Mouse (Mus musculus): ENCODE measurements around the gene Srpk2. TPM values are rescaled to one million over a fixed set of nuclear protein-coding genes. Genes with fewer than 3 reads are reported as not detected.
"Not testable (repeated sequence)": the region's sequence is repeated elsewhere in the genome, so short reads cannot be mapped to it uniquely, and the experiment has no call there.

Gene Srpk2
- polyA plus RNA-seq, 1 experiment, result 166 TPM

DNA sequence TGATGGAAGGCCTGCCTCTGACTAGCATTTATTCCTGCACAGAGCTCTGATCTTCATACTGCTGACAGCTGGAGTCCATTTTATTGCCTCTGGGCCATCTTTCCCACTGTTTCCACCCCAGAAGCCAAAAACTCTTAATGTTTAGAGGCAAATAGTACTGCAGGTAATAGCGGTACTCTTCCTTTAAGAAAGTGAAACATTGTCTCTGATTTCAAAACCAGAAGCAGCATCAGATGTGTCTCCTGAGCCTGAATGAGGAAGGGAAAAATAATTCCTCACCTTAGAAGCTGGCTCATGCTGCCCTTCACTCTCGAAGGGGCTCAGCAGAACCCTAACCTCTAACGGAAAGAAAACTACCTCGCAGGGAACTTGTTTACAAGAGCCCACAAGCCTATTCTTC, 26.8 kb upstream of the Srpk2 start:
- Histone ChIP-seq H3K27ac (ENCODE audit: insufficient read depth, low read depth, low read length) (no peak overlapping the region), H3K4me1 (ENCODE audit: control insufficient read depth, insufficient read depth, low read length) (peaks cover 4% of the 10 kb centered on the region; the same call in 1 of the 2 replicates), H3K4me3 (ENCODE audit: insufficient read depth, low read depth, low read length) (no peak overlapping the region)
- TF ChIP-seq CTCF (IDR thresholded peaks at IDR 0.05; ENCODE audit: insufficient read depth, low read depth, low read length) (no peak), POLR2A (IDR thresholded peaks at IDR 0.05; ENCODE audit: insufficient read depth, low read depth, low read length) (no peak)
- WGBS, result 99% methylated on average over 4 of the region's 4 CpGs

DNA sequence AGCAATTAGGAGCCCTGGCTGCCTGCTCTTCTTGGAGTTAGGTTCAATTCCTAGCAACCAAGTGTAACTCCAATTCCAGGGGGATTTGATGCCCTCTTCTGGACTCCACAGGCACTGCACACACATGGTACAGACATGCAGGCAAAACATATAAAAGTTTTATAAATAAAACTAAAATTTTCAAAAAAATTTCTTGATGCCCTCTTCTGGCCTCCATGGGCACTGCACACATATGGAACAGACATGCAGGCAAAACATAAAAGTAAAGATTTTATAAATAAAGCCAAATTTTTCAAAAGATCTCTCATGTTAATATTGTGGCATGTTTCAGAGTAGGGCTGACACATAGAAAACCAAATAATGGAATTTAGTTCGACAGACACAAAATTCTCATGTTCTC, 25.2 kb upstream of the Srpk2 start:
- H3K4me3 ChIP-seq (ENCODE audit: insufficient read depth, low read depth, low read length), result no peak overlapping the region
- WGBS, result 94% methylated on average over 1 of the region's 1 CpGs
- TF ChIP-seq CTCF (IDR thresholded peaks at IDR 0.05; ENCODE audit: insufficient read depth, low read depth, low read length) (no peak), POLR2A (IDR thresholded peaks at IDR 0.05; ENCODE audit: insufficient read depth, low read depth, low read length) (no peak)
- no peak overlapping the region for H3K27ac ChIP-seq (ENCODE audit: insufficient read depth, low read depth, low read length)
- peaks cover 4% of the 10 kb centered on the region; the same call in 1 of the 2 replicates for H3K4me1 ChIP-seq (ENCODE audit: control insufficient read depth, insufficient read depth, low read length)

DNA sequence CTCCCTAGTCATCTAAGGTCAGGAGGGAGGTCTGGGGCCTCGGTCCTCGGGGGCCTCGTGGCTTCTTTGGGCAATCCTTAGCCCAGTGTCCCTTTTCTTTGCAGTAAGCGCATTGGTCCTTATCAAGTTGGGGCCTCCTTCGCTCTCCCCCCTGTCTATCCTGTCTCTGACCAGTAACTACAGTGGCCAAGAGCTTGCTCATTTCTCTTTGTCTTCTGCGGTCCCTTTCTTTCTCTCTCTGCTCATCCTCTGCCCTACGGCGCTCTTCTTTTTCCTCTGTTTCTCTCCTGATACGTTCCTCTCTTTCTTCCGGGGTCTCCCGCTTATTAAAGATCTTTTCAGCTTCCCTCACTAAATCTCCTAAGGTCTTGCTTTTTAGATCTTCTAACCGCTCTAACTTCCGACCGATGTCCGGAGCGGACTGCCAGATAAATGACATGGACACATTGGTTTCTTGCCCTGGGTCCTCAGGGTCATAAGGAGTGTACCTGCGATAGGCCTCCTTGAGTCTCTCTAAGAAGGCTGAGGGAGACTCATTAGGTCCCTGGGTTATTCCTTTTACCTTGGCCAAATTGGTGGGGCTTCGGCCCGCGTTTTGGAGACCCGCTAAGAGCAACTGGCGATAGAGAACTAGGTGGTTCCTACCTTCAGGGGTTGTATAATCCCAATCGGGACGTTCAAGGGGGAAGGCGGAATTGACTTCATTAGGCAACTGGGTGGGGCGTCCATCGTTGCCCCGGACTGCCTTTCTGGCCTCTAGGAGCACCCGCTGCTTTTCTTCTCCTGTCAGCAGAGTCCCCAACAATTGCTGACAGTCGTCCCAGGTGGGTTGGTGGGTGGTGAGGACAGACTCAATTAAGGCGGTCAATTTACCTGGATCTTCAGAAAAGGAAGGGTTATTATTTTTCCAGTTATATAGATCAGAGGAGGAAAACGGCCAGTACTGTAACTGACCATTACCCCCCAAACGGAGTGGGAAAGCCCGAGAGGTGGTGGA, 22.5 kb upstream of the Srpk2 start:
- not testable (repeated sequence) for H3K27ac ChIP-seq (ENCODE audit: insufficient read depth, low read depth, low read length); H3K4me1 ChIP-seq (ENCODE audit: control insufficient read depth, insufficient read depth, low read length); H3K4me3 ChIP-seq (ENCODE audit: insufficient read depth, low read depth, low read length)
- WGBS, result 98% methylated on average over 33 of the region's 34 CpGs

DNA sequence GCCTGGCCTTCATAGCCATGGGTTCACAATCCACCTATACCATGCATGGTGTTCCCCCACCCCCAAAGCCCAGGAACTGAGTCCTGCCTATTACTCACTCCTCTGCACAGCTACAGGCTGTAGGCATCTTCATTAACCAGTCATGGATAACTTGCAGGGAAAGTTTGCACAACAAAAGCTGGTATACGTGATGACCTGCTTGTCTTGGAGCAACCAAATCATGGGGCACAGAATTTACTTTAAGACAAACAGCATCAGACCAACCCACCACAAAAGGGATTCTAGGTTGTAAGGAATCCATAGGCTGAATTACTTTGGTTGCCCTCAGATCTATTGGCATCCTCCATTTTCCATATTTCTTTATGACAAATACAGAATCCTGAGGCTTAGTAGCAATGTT, 13.0 kb upstream of the Srpk2 start:
- 98% methylated on average over 1 of the region's 1 CpGs for WGBS
- Histone ChIP-seq H3K27ac (ENCODE audit: insufficient read depth, low read depth, low read length) (no peak overlapping the region), H3K4me1 (ENCODE audit: control insufficient read depth, insufficient read depth, low read length) (no peaks in the 10 kb centered on the region), H3K4me3 (ENCODE audit: insufficient read depth, low read depth, low read length) (no peak overlapping the region)
- TF ChIP-seq CTCF (IDR thresholded peaks at IDR 0.05; ENCODE audit: insufficient read depth, low read depth, low read length), result no peak
- TF ChIP-seq POLR2A (IDR thresholded peaks at IDR 0.05; ENCODE audit: insufficient read depth, low read depth, low read length), result no peak

DNA sequence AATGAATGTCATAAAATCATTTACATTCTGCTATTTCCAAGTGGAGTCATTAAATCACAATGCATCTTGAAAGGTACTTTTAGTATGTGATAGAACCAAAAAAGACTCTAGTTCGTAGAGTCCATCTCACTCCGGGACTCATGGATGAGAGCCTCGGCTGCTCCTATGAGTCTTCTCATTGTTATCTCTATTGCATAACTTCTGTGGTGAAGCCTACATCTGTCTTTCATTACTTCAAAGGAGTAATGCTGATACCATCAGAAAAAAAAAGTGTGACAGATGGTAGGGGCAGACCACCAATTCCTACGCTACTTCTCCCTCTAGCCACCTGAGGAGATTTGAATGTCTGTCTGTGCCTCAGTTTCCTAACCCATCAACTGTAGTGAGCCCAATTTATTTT, 986 bp downstream of the Srpk2 start:
- Histone ChIP-seq H3K4me1 (ENCODE audit: control insufficient read depth, insufficient read depth, low read length) (no peaks in the 10 kb centered on the region), H3K27ac (ENCODE audit: insufficient read depth, low read depth, low read length) (no peak overlapping the region), H3K4me3 (ENCODE audit: insufficient read depth, low read depth, low read length) (no peak overlapping the region)
- TF ChIP-seq CTCF (IDR thresholded peaks at IDR 0.05; ENCODE audit: insufficient read depth, low read depth, low read length), result no peak
- TF ChIP-seq POLR2A (IDR thresholded peaks at IDR 0.05; ENCODE audit: insufficient read depth, low read depth, low read length), result no peak
- 93% methylated on average over 4 of the region's 4 CpGs for WGBS

DNA sequence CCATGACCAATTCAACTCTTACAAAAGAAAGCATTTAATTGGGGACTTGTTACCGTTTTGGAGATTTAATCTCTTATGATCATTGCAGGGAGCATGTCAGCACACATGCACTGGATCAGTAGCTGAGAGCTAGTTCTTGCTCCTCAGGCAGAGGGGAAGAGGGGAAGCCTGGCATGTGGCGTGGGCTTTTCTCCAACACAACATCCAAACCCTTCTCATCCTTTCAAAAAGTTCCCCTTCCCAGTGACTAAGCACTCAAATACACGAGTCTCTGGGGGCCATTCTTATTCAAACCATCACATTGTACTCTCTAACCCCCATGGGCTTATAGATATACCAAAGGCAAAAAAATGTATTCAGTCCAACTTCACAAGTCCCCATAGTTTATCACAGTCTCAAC, 5.4 kb downstream of the Srpk2 start:
- TF ChIP-seq POLR2A (IDR thresholded peaks at IDR 0.05; ENCODE audit: insufficient read depth, low read depth, low read length) (no peak), CTCF (IDR thresholded peaks at IDR 0.05; ENCODE audit: insufficient read depth, low read depth, low read length) (no peak)
- H3K27ac ChIP-seq (ENCODE audit: insufficient read depth, low read depth, low read length), result no peak overlapping the region
- no peak overlapping the region for H3K4me3 ChIP-seq (ENCODE audit: insufficient read depth, low read depth, low read length)
- 50% methylated on average over 3 of the region's 3 CpGs for WGBS
- peaks cover 3% of the 10 kb centered on the region; the same call in 1 of the 2 replicates for H3K4me1 ChIP-seq (ENCODE audit: control insufficient read depth, insufficient read depth, low read length)

DNA sequence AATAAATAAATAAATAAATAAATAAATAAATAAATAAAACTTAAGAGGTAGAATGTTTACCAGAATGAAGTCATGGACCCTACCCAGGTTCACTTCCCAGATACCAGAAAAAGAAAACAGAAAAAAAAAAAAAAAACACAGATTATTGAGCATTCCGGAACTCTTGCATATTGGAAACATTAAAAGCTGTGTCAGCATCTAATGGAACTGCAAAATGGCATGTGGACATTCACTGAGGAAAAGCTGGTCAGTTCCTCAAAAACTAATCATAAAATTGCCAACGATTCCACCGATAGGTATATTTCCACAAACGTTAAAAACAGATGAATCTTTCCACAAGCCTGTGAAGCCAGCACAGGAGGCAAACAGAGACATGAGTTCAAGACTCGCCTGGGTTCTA, 6.5 kb downstream of the Srpk2 start:
- Histone ChIP-seq H3K27ac (ENCODE audit: insufficient read depth, low read depth, low read length) (no peak overlapping the region), H3K4me1 (ENCODE audit: control insufficient read depth, insufficient read depth, low read length) (peaks cover 3% of the 10 kb centered on the region; the same call in 1 of the 2 replicates), H3K4me3 (ENCODE audit: insufficient read depth, low read depth, low read length) (no peak overlapping the region)
- 92% methylated on average over 5 of the region's 5 CpGs for WGBS
- TF ChIP-seq CTCF (IDR thresholded peaks at IDR 0.05; ENCODE audit: insufficient read depth, low read depth, low read length), result no peak
- no peak for TF ChIP-seq POLR2A (IDR thresholded peaks at IDR 0.05; ENCODE audit: insufficient read depth, low read depth, low read length)

DNA sequence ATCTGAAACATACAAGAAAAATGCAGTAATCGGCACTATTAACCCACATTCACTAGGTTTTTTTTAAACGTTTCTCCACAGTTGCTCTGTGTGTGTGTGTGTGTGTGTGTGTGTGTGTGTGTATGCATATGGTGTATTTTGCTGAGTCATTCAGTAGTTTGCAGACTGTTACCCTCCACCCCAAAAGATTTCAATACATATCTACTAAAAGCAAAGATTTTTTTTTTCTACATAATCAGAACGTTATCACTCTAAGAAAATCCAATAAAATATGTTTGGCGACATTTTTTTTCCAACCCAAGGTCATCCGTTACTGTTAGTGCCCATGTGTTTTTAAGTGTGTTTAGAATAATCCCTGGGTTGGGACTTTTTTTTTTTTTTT, 7.4 kb downstream of the Srpk2 start:
- 84% methylated on average over 5 of the region's 5 CpGs for WGBS
- H3K4me1 ChIP-seq (ENCODE audit: control insufficient read depth, insufficient read depth, low read length), result peaks cover 3% of the 10 kb centered on the region; the same call in 1 of the 2 replicates
- TF ChIP-seq CTCF (IDR thresholded peaks at IDR 0.05; ENCODE audit: insufficient read depth, low read depth, low read length) (no peak), POLR2A (IDR thresholded peaks at IDR 0.05; ENCODE audit: insufficient read depth, low read depth, low read length) (no peak)
- H3K4me3 ChIP-seq (ENCODE audit: insufficient read depth, low read depth, low read length), result no peak overlapping the region
- H3K27ac ChIP-seq (ENCODE audit: insufficient read depth, low read depth, low read length), result no peak overlapping the region

Data from olfactory bulb, adult 2 months (tissue).